Mouse (Mus musculus) hindbrain, embryonic 16.5 days (tissue): ENCODE results near the gene Sorcs2. TPM values are rescaled to one million over a fixed set of nuclear protein-coding genes. Genes with fewer than 3 reads are reported as not detected.

Experiments used
- ATAC-seq: fragments of 200-750 bp; cut with Nextera tagmentation; 2 replicates; pipeline ENCODE4 v1.8.0; 2017; ENCODE audit warnings: moderate TSS enrichment, moderate library complexity
- H3K27ac ChIP-seq: fragments of 300-500 bp; sonication (generic); 2 replicates; pipeline ENCODE4 v1.5.1; 2014; ENCODE audit warnings: low read depth, mild to moderate bottlenecking, control low read depth, low read length, moderate library complexity
- H3K27me3 ChIP-seq: fragments of 300-500 bp; sonication (generic); replicated peaks from 2 replicates; pipeline ENCODE4 v1.6.1; 2014; ENCODE audit warnings: low read length; ENCODE audit not compliant: control insufficient read depth, insufficient read depth
- H3K36me3 ChIP-seq: fragments of 300-500 bp; sonication (generic); 2 replicates; pipeline ENCODE4 v1.6.1; 2014; ENCODE audit warnings: mild to moderate bottlenecking, low read length, moderate library complexity, mixed read lengths; ENCODE audit not compliant: control insufficient read depth, insufficient read depth
- H3K4me1 ChIP-seq: fragments of 300-500 bp; sonication (generic); 2 replicates; pipeline ENCODE4 v1.6.1; 2014; ENCODE audit warnings: low read depth, low read length; ENCODE audit not compliant: control insufficient read depth, insufficient read depth
- H3K4me2 ChIP-seq: fragments of 300-500 bp; sonication (generic); 2 replicates; pipeline ENCODE4 v1.6.1; 2014; ENCODE audit warnings: mild to moderate bottlenecking, low read length, control low read depth, moderate library complexity
- H3K4me3 ChIP-seq: fragments of 300-500 bp; sonication (generic); 2 replicates; pipeline ENCODE4 v1.5.1; 2014; ENCODE audit warnings: mild to moderate bottlenecking, low read length, control low read depth, moderate library complexity
- H3K9ac ChIP-seq: fragments of 300-500 bp; sonication (generic); 2 replicates; pipeline ENCODE4 v1.6.1; 2014; ENCODE audit warnings: low read depth, mild to moderate bottlenecking, control low read depth, low read length, moderate library complexity
- H3K9me3 ChIP-seq: fragments of 300-500 bp; sonication (generic); 2 replicates; pipeline ENCODE4 v1.6.1; 2014; ENCODE audit warnings: mild to moderate bottlenecking, low read length, moderate library complexity; ENCODE audit not compliant: control insufficient read depth
- WGBS: fragments of 180-500 bp; shearing (Covaris S2); extraction: QIAGEN DNeasy Blood & Tissue Kit; methylation state at CpG from one replicate; pipeline ENCODE4 v1.1.7; 2014; 5-methylcytosine and 5-hydroxymethylcytosine counted together
- microRNA-seq: library from miRNA; unstranded; fragments of <30 nt; microRNA quantifications from one replicate; pipeline ENCODE4, GENCODE M21; 2017
- polyA plus RNA-seq: library from polyadenylated mRNA; unstranded; fragments of >200 nt; fragmentation: Nextera tagmentation; extraction: Ambion mirVana; gene quantifications from 2 replicates; pipeline ENCODE4 v1.2.1, GENCODE M21; 2015

Sorcs2 gene
- polyA plus RNA-seq, 1 experiment from 2014 or later: 11.8 TPM

- no peaks in the 10 kb centered on the region for H3K9me3 ChIP-seq
- H3K9ac ChIP-seq: no peak overlapping the region
- no peak for ATAC-seq
- no peak overlapping the region for H3K27ac ChIP-seq
- peaks cover 8% of the 10 kb centered on the region for H3K4me1 ChIP-seq
- no peak overlapping the region for H3K4me2 ChIP-seq
- no peak overlapping the region for H3K4me3 ChIP-seq
- WGBS: 52% methylated on average over 3 of the region's 3 CpGs
- no peaks in the 10 kb centered on the region for H3K27me3 ChIP-seq
- peaks cover 24% of the 10 kb centered on the region for H3K36me3 ChIP-seq
Measured at GRCm38 (mm10) chr5:35969857-35970256, 428.1 kb downstream of the Sorcs2 start.

Small RNA genes within 50 kb of the gene (microRNA-seq; reads per million reads assigned to microRNA genes)
- 62.7 reads per million, percentile 43 among the genes with 10 or more reads in this experiment for gene Mir7689

Other genes starting within 250 kb of the Sorcs2 start
- gene Psapl1, start 194.1 kb downstream of the Sorcs2 start, polyA plus RNA-seq: 0.07 and 0.10 TPM in 2 replicates
- gene Grpel1, start 66.9 kb upstream of the Sorcs2 start, polyA plus RNA-seq: 42.7 and 46.8 TPM in 2 replicates
- gene Tada2b, start 86.1 kb upstream of the Sorcs2 start, polyA plus RNA-seq: 3.0 and 3.6 TPM in 2 replicates
- 2.7 and 3.4 TPM in 2 replicates for gene Ccdc96, start 86.4 kb upstream of the Sorcs2 start, polyA plus RNA-seq
- gene Tbc1d14, start 195.1 kb upstream of the Sorcs2 start, polyA plus RNA-seq: 63.8 and 74.4 TPM in 2 replicates